Mouse (Mus musculus) myocyte (in vitro differentiated cells): ENCODE results near the gene Tmem176a.

ENCODE experiments used
- POLR2A ChIP-seq: IDR thresholded peaks from one replicate; pipeline ENCODE4 v1.6.1; 2011; ENCODE audit warnings: low read depth, mild to moderate bottlenecking, control low read depth, moderate library complexity; ENCODE audit not compliant: insufficient read length
- POLR2AphosphoS2 ChIP-seq: IDR thresholded peaks from one replicate; pipeline ENCODE4 v1.6.1; 2011; ENCODE audit warnings: low read depth, control low read depth; ENCODE audit not compliant: insufficient read length

GRCm38 (mm10) chr6:48835241-48835640, 5.5 kb upstream of the Tmem176a start:
- no peak for TF ChIP-seq POLR2A
- no peak for TF ChIP-seq POLR2AphosphoS2
